Mouse (Mus musculus) heart, adult 2 months (tissue): ENCODE data around the gene Rpa2. TPM values are rescaled to one million over a fixed set of nuclear protein-coding genes. Genes with fewer than 3 reads are reported as not detected.
A peak's percentile ranks its signal among the peaks of the same experiment; 100 is the strongest.

Source experiments
- DNase-seq, 2 experiments: peaks; one replicate each; pipeline ENCODE4 v3.0.0; 2021
- H3K27ac ChIP-seq: fragments of 200-600 bp; 2 replicates; pipeline ENCODE4 v1.8.1; 2022
- H3K27me3 ChIP-seq: fragments of 200-500 bp; 2 replicates; pipeline ENCODE4 v1.6.1; 2012; ENCODE audit warnings: mild to moderate bottlenecking, low read length, inconsistent platforms, mixed read lengths; ENCODE audit not compliant: control insufficient read depth, insufficient read depth
- H3K36me3 ChIP-seq: fragments of 200-500 bp; 2 replicates; pipeline ENCODE4 v1.6.1; 2012; ENCODE audit warnings: low read length, inconsistent platforms; ENCODE audit not compliant: control insufficient read depth, insufficient read depth
- H3K4me1 ChIP-seq: fragments of 200-500 bp; 2 replicates; pipeline ENCODE4 v1.6.1; 2011; ENCODE audit warnings: low read length; ENCODE audit not compliant: control insufficient read depth, insufficient read depth
- H3K4me3 ChIP-seq: fragments of 200-600 bp; 2 replicates; pipeline ENCODE4 v1.8.1; 2022
- H3K79me2 ChIP-seq: fragments of 200-500 bp; replicated peaks from 2 replicates; pipeline ENCODE4 v1.6.1; 2012; ENCODE audit warnings: mild to moderate bottlenecking, inconsistent platforms, low read length, moderate library complexity, mixed read lengths; ENCODE audit not compliant: control insufficient read depth, insufficient read depth
- H3K9ac ChIP-seq: fragments of 200-500 bp; 2 replicates; pipeline ENCODE4 v1.6.1; 2012; ENCODE audit warnings: low read depth, mild to moderate bottlenecking, control low read depth, inconsistent platforms, low read length, mixed read lengths
- CTCF ChIP-seq: fragments of 200-600 bp; IDR thresholded peaks from 2 replicates; pipeline ENCODE4 v1.8.1; 2022; ENCODE audit warnings: antibody characterized with exemption, mild to moderate bottlenecking, moderate library complexity
- EP300 ChIP-seq: fragments of 200-500 bp; IDR thresholded peaks from 2 replicates; pipeline ENCODE4 v1.6.1; 2011; ENCODE audit warnings: low read depth, low read length, control low read depth; ENCODE audit not compliant: insufficient read depth
- POLR2A ChIP-seq: fragments of 200-500 bp; IDR thresholded peaks from 2 replicates; pipeline ENCODE4 v1.6.1; 2011; ENCODE audit warnings: mild to moderate bottlenecking, low read depth, low read length, control low read depth; ENCODE audit not compliant: insufficient read depth
- WGBS: fragments of 180-500 bp; shearing (Covaris S2); methylation state at CpG from one replicate; pipeline ENCODE4 v1.1.7; 2018; 5-methylcytosine and 5-hydroxymethylcytosine counted together
- intact Hi-C: fragments of 180-260 bp; cut with DNase I; formaldehyde crosslinking; loops from one replicate; pipeline ENCODE4 v1.15.1; 2025
- polyA plus RNA-seq: library from polyadenylated mRNA; depleted of rRNA; stranded (reverse); fragments of >200 nt; gene quantifications from 2 replicates; pipeline ENCODE4 v1.2.3, GENCODE M21; 2012
- total RNA-seq, 2 experiments: library from RNA; stranded (reverse); gene quantifications; 2 replicates each; pipeline ENCODE4 v1.2.3; 2021

Rpa2 gene
- total and polyA plus RNA-seq, 3 experiments, result 9.9 to 12.4 (median 10.5) TPM

- no peak overlapping the region for H3K9ac ChIP-seq
- intact Hi-C loops, result no loop called here
- no peaks in the 10 kb centered on the region for H3K36me3 ChIP-seq
- WGBS, result 90% methylated on average over 5 of the region's 5 CpGs
- no peak for TF ChIP-seq CTCF
- TF ChIP-seq POLR2A, result no peak
- TF ChIP-seq EP300, result no peak
- no peaks in the 10 kb centered on the region for H3K27me3 ChIP-seq
- DNase-seq, result no peak
- peaks cover 10% of the 10 kb centered on the region for H3K4me1 ChIP-seq
- no peaks in the 10 kb centered on the region for H3K79me2 ChIP-seq
- H3K4me3 ChIP-seq, result no peak overlapping the region
- H3K27ac ChIP-seq, result peak overlapping the region; percentile 72; the same call in 1 of the 2 replicates
Measured at GRCm38 (mm10) chr4:132803212-132803611, 35.1 kb downstream of the Rpa2 start.

DNA sequence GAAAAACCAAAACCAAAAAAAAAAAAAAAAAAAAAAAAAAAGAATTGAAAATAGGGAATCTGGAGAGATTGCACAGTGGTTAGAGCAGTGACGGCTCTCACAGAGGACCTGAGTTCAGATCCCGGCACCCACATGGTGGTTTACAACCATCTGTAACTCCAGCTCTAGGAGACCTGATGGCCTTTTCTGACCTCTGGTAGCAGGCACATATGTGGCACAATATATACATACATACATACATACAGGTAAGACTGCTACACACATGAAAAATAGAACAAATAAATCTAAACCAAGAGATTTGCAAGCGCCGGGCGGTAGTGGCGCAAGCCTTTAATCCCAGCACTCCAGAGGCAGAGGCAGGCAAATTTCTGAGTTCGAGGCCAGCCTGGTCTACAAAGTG lies 35.7 kb downstream of the Rpa2 start:
- Histone ChIP-seq H3K4me3 (no peak overlapping the region), H3K27me3 (no peaks in the 10 kb centered on the region), H3K4me1 (peaks cover 13% of the 10 kb centered on the region), H3K79me2 (no peaks in the 10 kb centered on the region), H3K36me3 (no peaks in the 10 kb centered on the region), H3K9ac (no peak overlapping the region), H3K27ac (no peak overlapping the region)
- 95% methylated on average over 7 of the region's 7 CpGs for WGBS
- DNase-seq, result no peak
- TF ChIP-seq POLR2A, result no peak
- TF ChIP-seq CTCF, result no peak
- TF ChIP-seq EP300, result no peak
- intact Hi-C loops, result no loop called here

DNA sequence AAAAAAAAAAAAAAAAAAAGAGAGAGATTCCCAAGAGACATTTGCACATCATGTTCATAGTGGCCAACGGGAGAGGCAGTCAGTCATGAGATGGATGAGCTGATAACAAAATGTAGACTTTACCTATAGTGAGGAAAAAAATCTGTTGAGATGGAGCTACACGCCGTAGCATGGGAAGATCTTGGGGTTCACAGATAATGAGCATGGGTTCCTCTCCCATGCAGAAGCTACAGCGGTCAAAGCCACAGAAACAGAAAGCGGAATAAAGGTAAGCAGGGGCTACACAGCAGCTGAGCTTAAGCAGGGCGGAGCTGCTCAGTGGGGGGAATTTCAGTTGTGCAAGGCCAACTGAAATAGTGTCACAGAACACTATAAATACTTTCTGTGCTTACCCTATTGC lies 36.2 kb downstream of the Rpa2 start:
- no peak for TF ChIP-seq CTCF
- TF ChIP-seq EP300, result no peak
- TF ChIP-seq POLR2A, result no peak
- DNase-seq, result peak in 1 of 2 experiments; percentile 33
- Histone ChIP-seq H3K4me1 (peaks cover 13% of the 10 kb centered on the region), H3K27ac (no peak overlapping the region), H3K27me3 (no peaks in the 10 kb centered on the region), H3K79me2 (no peaks in the 10 kb centered on the region), H3K4me3 (no peak overlapping the region), H3K36me3 (no peaks in the 10 kb centered on the region), H3K9ac (no peak overlapping the region)
- intact Hi-C loops, result no loop called here
- WGBS, result 86% methylated on average over 6 of the region's 6 CpGs

- H3K9ac ChIP-seq, result no peak overlapping the region
- TF ChIP-seq POLR2A (no peak), EP300 (no peak), CTCF (no peak)
- intact Hi-C loops, result no loop called here
Measured at GRCm38 (mm10) chr4:132805146-132805545, 37.0 kb downstream of the Rpa2 start.

GRCm38 (mm10) chr4:132805599-132806197 lies 37.6 kb downstream of the Rpa2 start:
- WGBS, result 53% methylated on average over 12 of the region's 12 CpGs
- no peak overlapping the region for H3K4me3 ChIP-seq
- no peaks in the 10 kb centered on the region for H3K79me2 ChIP-seq
- peaks cover 13% of the 10 kb centered on the region for H3K4me1 ChIP-seq
- TF ChIP-seq POLR2A, result no peak
- TF ChIP-seq CTCF, result no peak
- TF ChIP-seq EP300, result no peak
- DNase-seq, result no peak
- H3K9ac ChIP-seq, result no peak overlapping the region
- no peaks in the 10 kb centered on the region for H3K36me3 ChIP-seq
- no peak overlapping the region for H3K27ac ChIP-seq
- no peaks in the 10 kb centered on the region for H3K27me3 ChIP-seq
- intact Hi-C loops, result no loop called here

More at GRCm38 (mm10) chr4:132805146-132805545, 37.0 kb downstream of the Rpa2 start:
- Histone ChIP-seq H3K27me3 (no peaks in the 10 kb centered on the region), H3K4me1 (peaks cover 13% of the 10 kb centered on the region), H3K36me3 (no peaks in the 10 kb centered on the region), H3K79me2 (no peaks in the 10 kb centered on the region), H3K27ac (no peak overlapping the region), H3K4me3 (no peak overlapping the region)
- no peak for DNase-seq
- 80% methylated on average over 5 of the region's 5 CpGs for WGBS

- 85% methylated on average over 7 of the region's 7 CpGs for WGBS
- H3K36me3 ChIP-seq, result no peaks in the 10 kb centered on the region
- no peak for TF ChIP-seq CTCF
- no peak for TF ChIP-seq POLR2A
- no peak for TF ChIP-seq EP300
- H3K27ac ChIP-seq, result no peak overlapping the region
- H3K4me3 ChIP-seq, result no peak overlapping the region
- H3K4me1 ChIP-seq, result peaks cover 13% of the 10 kb centered on the region
- H3K27me3 ChIP-seq, result no peaks in the 10 kb centered on the region
- H3K9ac ChIP-seq, result no peak overlapping the region
- intact Hi-C loops, result no loop called here
- no peaks in the 10 kb centered on the region for H3K79me2 ChIP-seq
- DNase-seq, result no peak
Measured at GRCm38 (mm10) chr4:132806620-132807191, 38.6 kb downstream of the Rpa2 start.
